Mouse (Mus musculus): ENCODE results near the gene Fnip2. TPM values are rescaled to one million over a fixed set of nuclear protein-coding genes. Genes with fewer than 3 reads are reported as not detected.
A peak's percentile ranks its signal among the peaks of the same experiment; 100 is the strongest.
"Not testable (repeated sequence)": the region's sequence is repeated elsewhere in the genome, so short reads cannot be mapped to it uniquely, and the experiment has no call there.

The Fnip2 gene
- polyA plus RNA-seq, 1 experiment, result 35.5 TPM

DNA sequence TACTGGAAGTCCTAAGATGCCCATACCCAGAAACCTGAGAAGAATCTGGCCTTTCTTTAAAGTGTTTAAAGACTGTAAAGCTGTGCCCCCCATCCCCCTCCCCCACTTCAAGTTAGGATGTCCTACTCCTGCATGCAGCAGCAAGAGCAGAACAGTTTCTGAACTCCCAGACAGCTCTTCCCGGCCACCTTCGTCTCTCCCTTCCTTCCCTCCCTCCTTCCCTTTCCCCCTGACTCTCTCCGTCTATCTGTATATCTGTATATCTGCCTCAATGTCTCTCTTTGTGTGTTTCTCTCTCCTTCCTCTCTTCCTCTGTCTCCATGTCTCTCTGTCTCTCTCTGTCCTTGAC is 8.8 kb upstream of the Fnip2 start:
- H3K9ac ChIP-seq (ENCODE audit: low read depth, poor library complexity, severe bottlenecking), result peak overlapping the region; percentile 19; the same call in 1 of the 2 replicates
- H3K27ac ChIP-seq (ENCODE audit: insufficient read depth, low read length), result no peak overlapping the region
- H3K27me3 ChIP-seq (ENCODE audit: control insufficient read depth, insufficient read depth, low read length, poor library complexity, severe bottlenecking), result no peaks in the 10 kb centered on the region
- H3K36me3 ChIP-seq (ENCODE audit: control insufficient read depth, insufficient read depth, low read length, poor library complexity, severe bottlenecking), result no peaks in the 10 kb centered on the region
- no peaks in the 10 kb centered on the region for H3K9me3 ChIP-seq (replicated peaks; ENCODE audit: control insufficient read depth, insufficient read depth, low read length, poor library complexity, severe bottlenecking)
- H3K4me3 ChIP-seq (ENCODE audit: low read depth, low read length), result no peak overlapping the region
- TF ChIP-seq POLR2A (IDR thresholded peaks at IDR 0.05; ENCODE audit: insufficient read depth, low read length) (no peak), CTCF (IDR thresholded peaks at IDR 0.05; ENCODE audit: low read depth, low read length) (no peak), EP300 (IDR thresholded peaks at IDR 0.05; ENCODE audit: insufficient read depth, low read depth, low read length) (no peak)
- no peaks in the 10 kb centered on the region for H3K4me1 ChIP-seq (ENCODE audit: control insufficient read depth, insufficient read depth, low read length)

DNA sequence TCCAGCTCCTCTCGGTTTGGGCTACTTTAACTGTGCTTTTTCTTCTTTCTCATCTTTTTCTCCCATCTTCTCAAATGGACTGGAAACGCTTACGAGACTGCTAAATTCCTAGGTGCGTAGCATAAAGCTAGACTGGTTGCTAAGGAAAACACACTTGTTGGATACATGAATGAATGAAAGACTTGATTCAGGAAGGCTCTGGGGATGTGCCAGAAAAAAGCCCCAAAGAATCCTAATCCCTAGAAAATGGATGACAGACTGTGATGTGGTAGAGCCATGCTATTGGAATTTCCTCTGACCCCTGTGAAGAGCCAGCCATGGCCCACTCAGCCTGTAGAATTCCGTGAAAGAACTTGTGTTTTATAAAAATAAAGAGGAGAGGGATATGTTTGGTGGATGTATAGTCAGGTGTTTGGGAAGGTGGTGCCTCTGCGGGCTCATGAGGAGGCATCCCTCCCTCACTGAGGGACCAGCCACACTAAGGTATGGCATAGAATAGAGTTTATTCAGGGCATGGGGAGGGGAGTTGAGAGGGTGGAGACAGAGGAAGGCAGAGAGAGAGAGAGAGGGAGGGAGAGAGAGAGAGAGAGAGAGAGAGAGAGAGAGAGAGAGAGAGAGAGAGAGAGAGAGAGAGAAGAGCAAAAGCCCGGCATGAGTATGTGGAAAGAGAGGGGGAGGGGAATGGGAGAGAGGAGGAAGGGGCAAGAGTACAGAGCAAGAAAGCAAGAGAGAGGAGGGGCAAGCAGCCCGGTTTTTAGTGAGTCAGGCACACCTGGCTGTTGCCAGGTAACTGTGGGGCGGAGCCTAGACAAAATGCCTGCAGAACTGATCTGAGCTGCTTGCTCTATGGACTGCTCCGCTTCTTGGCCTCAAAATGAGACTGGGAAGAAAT is 8.2 kb upstream of the Fnip2 start:
- no peak overlapping the region for H3K27ac ChIP-seq (ENCODE audit: insufficient read depth, low read length)
- TF ChIP-seq EP300 (IDR thresholded peaks at IDR 0.05; ENCODE audit: insufficient read depth, low read depth, low read length) (no peak), POLR2A (IDR thresholded peaks at IDR 0.05; ENCODE audit: insufficient read depth, low read length) (no peak), CTCF (IDR thresholded peaks at IDR 0.05; ENCODE audit: low read depth, low read length) (no peak)

DNA sequence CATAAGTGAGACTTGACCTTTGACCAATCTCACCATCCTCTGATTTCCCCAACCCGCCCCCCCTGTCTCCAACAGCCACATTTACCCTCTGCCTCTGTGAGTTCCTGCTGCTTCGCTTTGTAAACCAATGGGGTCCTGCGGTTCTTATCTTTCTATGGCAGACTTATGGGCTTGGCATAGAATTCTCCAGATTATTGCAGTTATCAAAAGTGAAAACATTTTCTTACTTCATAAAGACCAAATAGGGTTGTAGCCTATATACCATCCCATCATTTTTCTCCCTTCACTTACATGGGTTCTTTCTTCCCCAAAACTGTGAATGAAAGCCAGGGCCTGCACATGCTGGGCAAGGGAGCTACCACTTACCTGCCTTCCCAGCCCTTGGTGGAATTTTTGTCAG is 6.7 kb upstream of the Fnip2 start:
- H3K4me1 ChIP-seq (ENCODE audit: control insufficient read depth, insufficient read depth, low read length), result no peaks in the 10 kb centered on the region
- no peaks in the 10 kb centered on the region for H3K9me3 ChIP-seq (replicated peaks; ENCODE audit: control insufficient read depth, insufficient read depth, low read length, poor library complexity, severe bottlenecking)
- H3K27ac ChIP-seq (ENCODE audit: insufficient read depth, low read length), result no peak overlapping the region
- TF ChIP-seq EP300 (IDR thresholded peaks at IDR 0.05; ENCODE audit: insufficient read depth, low read depth, low read length) (no peak), CTCF (IDR thresholded peaks at IDR 0.05; ENCODE audit: low read depth, low read length) (no peak), POLR2A (IDR thresholded peaks at IDR 0.05; ENCODE audit: insufficient read depth, low read length) (no peak)
- H3K9ac ChIP-seq (ENCODE audit: low read depth, poor library complexity, severe bottlenecking), result no peak overlapping the region
- no peak overlapping the region for H3K4me3 ChIP-seq (ENCODE audit: low read depth, low read length)
- H3K27me3 ChIP-seq (ENCODE audit: control insufficient read depth, insufficient read depth, low read length, poor library complexity, severe bottlenecking), result no peaks in the 10 kb centered on the region
- H3K36me3 ChIP-seq (ENCODE audit: control insufficient read depth, insufficient read depth, low read length, poor library complexity, severe bottlenecking), result no peaks in the 10 kb centered on the region

More for the DNA sequence above, 8.2 kb upstream of the Fnip2 start:
- Histone ChIP-seq H3K27me3 (ENCODE audit: control insufficient read depth, insufficient read depth, low read length, poor library complexity, severe bottlenecking) (no peaks in the 10 kb centered on the region), H3K9ac (ENCODE audit: low read depth, poor library complexity, severe bottlenecking) (no peak overlapping the region; the same call in 1 of the 2 replicates), H3K9me3 (replicated peaks; ENCODE audit: control insufficient read depth, insufficient read depth, low read length, poor library complexity, severe bottlenecking) (no peaks in the 10 kb centered on the region), H3K36me3 (ENCODE audit: control insufficient read depth, insufficient read depth, low read length, poor library complexity, severe bottlenecking) (no peaks in the 10 kb centered on the region), H3K4me1 (ENCODE audit: control insufficient read depth, insufficient read depth, low read length) (no peaks in the 10 kb centered on the region), H3K4me3 (ENCODE audit: low read depth, low read length) (no peak overlapping the region)

DNA sequence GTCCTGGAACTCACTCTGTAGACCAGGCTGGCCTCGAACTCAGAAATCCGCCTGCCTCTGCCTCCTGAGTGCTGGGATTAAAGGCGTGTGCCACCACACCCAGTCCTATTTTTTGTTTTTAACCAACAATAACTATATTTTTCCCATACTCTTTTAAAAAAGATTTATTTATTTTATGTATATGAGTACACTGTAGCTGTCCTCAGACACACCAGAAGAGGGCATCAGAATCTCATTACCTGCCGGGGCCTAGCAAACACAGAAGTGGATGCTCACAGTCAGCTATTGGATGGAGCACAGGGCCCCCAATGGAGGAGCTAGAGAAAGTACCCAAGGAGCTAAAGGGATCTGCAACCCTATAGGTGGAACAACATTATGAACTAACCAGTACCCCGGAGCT is 5.8 kb upstream of the Fnip2 start:
- H3K9me3 ChIP-seq (replicated peaks; ENCODE audit: control insufficient read depth, insufficient read depth, low read length, poor library complexity, severe bottlenecking); H3K27ac ChIP-seq (ENCODE audit: insufficient read depth, low read length); H3K4me1 ChIP-seq (ENCODE audit: control insufficient read depth, insufficient read depth, low read length); H3K9ac ChIP-seq (ENCODE audit: low read depth, poor library complexity, severe bottlenecking); H3K36me3 ChIP-seq (ENCODE audit: control insufficient read depth, insufficient read depth, low read length, poor library complexity, severe bottlenecking); H3K4me3 ChIP-seq (ENCODE audit: low read depth, low read length); H3K27me3 ChIP-seq (ENCODE audit: control insufficient read depth, insufficient read depth, low read length, poor library complexity, severe bottlenecking): not testable (repeated sequence)

DNA sequence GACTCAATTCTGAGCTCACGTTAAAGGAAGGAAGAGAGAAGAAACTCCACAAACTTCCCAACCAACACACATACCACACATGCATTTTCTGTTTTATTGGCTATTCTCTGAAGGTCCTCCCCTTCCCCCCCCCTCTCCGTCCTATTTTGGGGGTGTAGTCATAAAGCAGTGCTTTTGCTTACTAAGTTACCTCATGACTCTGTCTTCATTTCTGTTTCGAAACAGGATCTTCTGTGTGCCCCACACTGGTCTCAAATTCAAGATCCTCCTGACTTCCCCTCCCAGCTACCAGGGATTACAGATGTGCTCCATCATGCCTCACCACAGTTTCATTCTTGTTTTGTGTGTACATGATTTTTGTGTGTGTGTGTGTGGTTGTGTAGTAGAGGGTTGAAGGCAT is 4.8 kb upstream of the Fnip2 start:
- no peak for TF ChIP-seq CTCF (IDR thresholded peaks at IDR 0.05; ENCODE audit: low read depth, low read length)

DNA sequence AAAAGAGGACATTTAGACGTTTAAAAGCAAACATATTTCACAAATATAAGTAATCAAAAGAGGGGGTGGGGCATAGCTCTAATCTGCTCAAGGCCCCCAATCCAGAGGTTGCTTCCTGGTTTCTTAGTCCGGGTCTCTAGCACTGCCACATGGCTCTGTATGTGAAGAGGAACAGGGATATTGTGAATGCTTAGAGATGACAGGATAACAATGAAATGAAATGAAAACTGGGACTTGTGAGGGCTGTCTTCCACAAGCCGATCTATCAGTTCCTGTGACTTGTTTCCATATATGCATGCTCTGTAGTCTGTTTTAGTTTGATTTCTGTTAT is 1.7 kb upstream of the Fnip2 start:
- Histone ChIP-seq H3K9ac (ENCODE audit: low read depth, poor library complexity, severe bottlenecking) (no peak overlapping the region), H3K36me3 (ENCODE audit: control insufficient read depth, insufficient read depth, low read length, poor library complexity, severe bottlenecking) (no peaks in the 10 kb centered on the region), H3K4me1 (ENCODE audit: control insufficient read depth, insufficient read depth, low read length) (no peaks in the 10 kb centered on the region), H3K27ac (ENCODE audit: insufficient read depth, low read length) (no peak overlapping the region), H3K9me3 (replicated peaks; ENCODE audit: control insufficient read depth, insufficient read depth, low read length, poor library complexity, severe bottlenecking) (no peaks in the 10 kb centered on the region), H3K4me3 (ENCODE audit: low read depth, low read length) (no peak overlapping the region), H3K27me3 (ENCODE audit: control insufficient read depth, insufficient read depth, low read length, poor library complexity, severe bottlenecking) (no peaks in the 10 kb centered on the region)
- TF ChIP-seq POLR2A (IDR thresholded peaks at IDR 0.05; ENCODE audit: insufficient read depth, low read length) (no peak), EP300 (IDR thresholded peaks at IDR 0.05; ENCODE audit: insufficient read depth, low read depth, low read length) (no peak), CTCF (IDR thresholded peaks at IDR 0.05; ENCODE audit: low read depth, low read length) (no peak)

More for the DNA sequence above, 4.8 kb upstream of the Fnip2 start:
- Histone ChIP-seq H3K4me1 (ENCODE audit: control insufficient read depth, insufficient read depth, low read length) (no peaks in the 10 kb centered on the region), H3K27me3 (ENCODE audit: control insufficient read depth, insufficient read depth, low read length, poor library complexity, severe bottlenecking) (no peaks in the 10 kb centered on the region), H3K27ac (ENCODE audit: insufficient read depth, low read length) (no peak overlapping the region), H3K4me3 (ENCODE audit: low read depth, low read length) (no peak overlapping the region), H3K9me3 (replicated peaks; ENCODE audit: control insufficient read depth, insufficient read depth, low read length, poor library complexity, severe bottlenecking) (no peaks in the 10 kb centered on the region), H3K9ac (ENCODE audit: low read depth, poor library complexity, severe bottlenecking) (no peak overlapping the region), H3K36me3 (ENCODE audit: control insufficient read depth, insufficient read depth, low read length, poor library complexity, severe bottlenecking) (no peaks in the 10 kb centered on the region)
